Mouse (Mus musculus) midbrain, postnatal 0 days (tissue): ENCODE data around the gene Lysmd3. TPM values are rescaled to one million over a fixed set of nuclear protein-coding genes. Genes with fewer than 3 reads are reported as not detected.

Source experiments
- ATAC-seq: fragments of 200-750 bp; cut with Nextera tagmentation; 2 replicates; pipeline ENCODE4 v1.8.0; 2017; ENCODE audit warnings: moderate number of reproducible peaks, mild to moderate bottlenecking, moderate TSS enrichment, moderate library complexity; ENCODE audit not compliant: low FRiP score
- DNase-seq: peaks from one replicate; pipeline ENCODE4 v3.0.0-alpha.2; 2015; ENCODE audit warnings: low spot score
- H3K27ac ChIP-seq: fragments of 300-500 bp; sonication (generic); 2 replicates; pipeline ENCODE4 v1.5.1; 2014; ENCODE audit warnings: low read depth, mild to moderate bottlenecking, low read length, mixed read lengths
- H3K27me3 ChIP-seq: fragments of 300-500 bp; sonication (generic); 2 replicates; pipeline ENCODE4 v1.6.1; 2014; ENCODE audit warnings: low read length, control low read depth, mixed read lengths; ENCODE audit not compliant: insufficient read depth
- H3K36me3 ChIP-seq: fragments of 300-500 bp; sonication (generic); 2 replicates; pipeline ENCODE4 v1.6.1; 2014; ENCODE audit warnings: low read length, control low read depth, mixed read lengths; ENCODE audit not compliant: insufficient read depth
- H3K4me1 ChIP-seq: fragments of 300-500 bp; sonication (generic); 2 replicates; pipeline ENCODE4 v1.6.1; 2014; ENCODE audit warnings: mild to moderate bottlenecking, control low read depth, antibody characterized with exemption, low read length, mixed read lengths; ENCODE audit not compliant: insufficient read depth
- H3K4me2 ChIP-seq: fragments of 300-500 bp; sonication (generic); 2 replicates; pipeline ENCODE4 v1.6.1; 2014; ENCODE audit warnings: low read depth, mild to moderate bottlenecking, low read length, mixed read lengths; ENCODE audit not compliant: poor library complexity, severe bottlenecking
- H3K4me3 ChIP-seq: fragments of 300-500 bp; sonication (generic); 2 replicates; pipeline ENCODE4 v1.5.1; 2014; ENCODE audit warnings: low read depth, mild to moderate bottlenecking, low read length, moderate library complexity
- H3K9ac ChIP-seq: fragments of 300-500 bp; sonication (generic); replicated peaks from 2 replicates; pipeline ENCODE4 v1.6.1; 2014; ENCODE audit warnings: mild to moderate bottlenecking, low read length, moderate library complexity, mixed read lengths; ENCODE audit not compliant: poor library complexity, severe bottlenecking
- H3K9me3 ChIP-seq: fragments of 300-500 bp; sonication (generic); 2 replicates; pipeline ENCODE4 v1.6.1; 2016; ENCODE audit warnings: low read length, control low read depth
- CTCF ChIP-seq: IDR thresholded peaks from 2 replicates; pipeline ENCODE4 v1.5.1; 2016; ENCODE audit warnings: antibody characterized with exemption, mild to moderate bottlenecking
- WGBS: fragments of 180-500 bp; shearing (Covaris S2); extraction: QIAGEN DNeasy Blood & Tissue Kit; methylation state at CpG from one replicate; pipeline ENCODE4 v1.1.7; 2014; 5-methylcytosine and 5-hydroxymethylcytosine counted together
- polyA plus RNA-seq: library from polyadenylated mRNA; unstranded; fragments of >200 nt; fragmentation: Nextera tagmentation; extraction: Ambion mirVana; gene quantifications from 2 replicates; pipeline ENCODE4 v1.2.1, GENCODE M21; 2015
- total RNA-seq: library from RNA; depleted of rRNA; stranded (reverse); fragments of >200 nt; gene quantifications from 2 replicates; pipeline ENCODE4 v1.2.3, GENCODE M21; 2014

Lysmd3 gene
- total and polyA plus RNA-seq, 2 experiments from 2014 or later = 13.7 to 15.6 TPM

- no peak for TF ChIP-seq CTCF
- WGBS = 84% methylated on average over 12 of the region's 12 CpGs
- peaks cover 12% of the 10 kb centered on the region for H3K36me3 ChIP-seq
- no peak for ATAC-seq
- no peak overlapping the region for H3K4me3 ChIP-seq
- H3K9ac ChIP-seq = no peak overlapping the region
- H3K27me3 ChIP-seq = no peaks in the 10 kb centered on the region
- no peak overlapping the region for H3K27ac ChIP-seq
- no peak overlapping the region for H3K4me2 ChIP-seq
- DNase-seq = no peak
- no peaks in the 10 kb centered on the region for H3K4me1 ChIP-seq
- no peaks in the 10 kb centered on the region for H3K9me3 ChIP-seq
Observed at GRCm38 (mm10) chr13:81663566-81664330, 6.3 kb downstream of the Lysmd3 start.

DNA sequence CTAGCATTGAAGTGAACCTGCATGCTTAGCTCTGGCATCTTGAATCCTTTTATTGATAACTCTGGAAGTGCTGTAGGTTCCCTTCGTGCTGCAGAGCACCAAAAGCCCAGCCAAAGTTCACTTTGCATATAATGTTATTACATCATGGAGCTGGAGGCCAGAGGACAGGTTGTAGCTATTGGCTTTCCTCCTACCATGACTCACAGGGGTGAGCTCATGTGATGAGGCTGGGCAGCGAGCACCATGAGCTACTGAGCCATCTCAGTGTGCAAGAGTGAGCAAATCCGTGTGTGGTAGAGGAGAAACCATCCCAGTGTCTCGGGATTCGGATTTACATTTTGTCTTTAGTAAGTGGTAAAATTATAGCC lies 6.9 kb downstream of the Lysmd3 start:
- H3K4me3 ChIP-seq = no peak overlapping the region
- peaks cover 14% of the 10 kb centered on the region for H3K36me3 ChIP-seq
- ATAC-seq (no peak), DNase-seq (no peak)
- H3K4me2 ChIP-seq = no peak overlapping the region
- no peak overlapping the region for H3K9ac ChIP-seq
- no peak for TF ChIP-seq CTCF
- H3K27ac ChIP-seq = no peak overlapping the region
- H3K27me3 ChIP-seq = no peaks in the 10 kb centered on the region
- WGBS = 88% methylated on average over 5 of the region's 5 CpGs
- H3K9me3 ChIP-seq = no peaks in the 10 kb centered on the region
- no peaks in the 10 kb centered on the region for H3K4me1 ChIP-seq

DNA sequence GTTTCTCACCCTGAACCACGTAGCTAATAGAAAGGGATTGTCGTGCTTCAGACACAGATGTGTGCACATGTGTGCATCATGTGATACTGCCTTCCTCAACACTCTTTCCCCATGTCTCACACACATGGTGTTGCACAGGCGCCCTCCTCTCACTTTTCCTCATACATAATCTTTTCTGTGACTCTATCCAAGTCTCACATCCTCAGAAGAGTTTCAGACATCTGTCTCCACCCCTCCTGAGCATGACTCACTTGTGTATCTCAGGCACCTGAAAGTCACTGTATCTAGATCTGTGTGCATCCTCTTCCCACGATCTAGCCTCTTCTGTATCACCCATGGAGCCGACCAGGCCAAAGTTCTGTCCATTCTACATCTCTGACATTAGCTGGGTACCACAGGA lies 10.2 kb downstream of the Lysmd3 start:
- Histone ChIP-seq H3K9me3 (no peaks in the 10 kb centered on the region), H3K4me3 (no peak overlapping the region), H3K9ac (no peak overlapping the region), H3K27me3 (no peaks in the 10 kb centered on the region), H3K4me2 (no peak overlapping the region), H3K27ac (no peak overlapping the region), H3K4me1 (no peaks in the 10 kb centered on the region), H3K36me3 (peaks cover 19% of the 10 kb centered on the region)
- no peak for ATAC-seq
- no peak for TF ChIP-seq CTCF
- DNase-seq = no peak
- 97% methylated on average over 5 of the region's 5 CpGs for WGBS

DNA sequence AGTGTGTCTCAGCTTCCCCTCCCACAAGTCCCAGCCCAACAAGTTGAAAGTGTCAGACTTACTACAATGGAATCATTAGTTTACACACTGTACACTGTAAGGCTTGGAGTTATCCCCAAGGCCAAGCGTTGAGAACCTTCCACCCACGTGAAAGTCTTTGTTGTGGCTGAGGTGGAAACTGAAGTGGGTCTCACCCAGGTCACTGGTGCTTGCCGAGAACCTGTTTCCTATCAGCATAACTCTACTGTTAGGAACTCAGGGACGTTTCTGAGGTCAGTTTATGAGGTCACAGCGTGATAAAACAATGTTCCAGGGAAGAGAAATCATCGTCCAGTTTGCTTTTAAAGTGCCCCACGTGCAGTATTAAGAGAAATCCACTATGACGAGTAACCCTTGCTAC lies 17.9 kb downstream of the Lysmd3 start:
- no peak for TF ChIP-seq CTCF
- Histone ChIP-seq H3K4me2 (no peak overlapping the region), H3K36me3 (0 out of 2 replicates have a peak, but pooled peaks cover 6% of the 10 kb centered on the region), H3K9ac (no peak overlapping the region), H3K9me3 (no peaks in the 10 kb centered on the region), H3K27ac (no peak overlapping the region), H3K4me1 (no peaks in the 10 kb centered on the region), H3K4me3 (no peak overlapping the region), H3K27me3 (no peaks in the 10 kb centered on the region)
- ATAC-seq = no peak
- no peak for DNase-seq
- 94% methylated on average over 8 of the region's 8 CpGs for WGBS

DNA sequence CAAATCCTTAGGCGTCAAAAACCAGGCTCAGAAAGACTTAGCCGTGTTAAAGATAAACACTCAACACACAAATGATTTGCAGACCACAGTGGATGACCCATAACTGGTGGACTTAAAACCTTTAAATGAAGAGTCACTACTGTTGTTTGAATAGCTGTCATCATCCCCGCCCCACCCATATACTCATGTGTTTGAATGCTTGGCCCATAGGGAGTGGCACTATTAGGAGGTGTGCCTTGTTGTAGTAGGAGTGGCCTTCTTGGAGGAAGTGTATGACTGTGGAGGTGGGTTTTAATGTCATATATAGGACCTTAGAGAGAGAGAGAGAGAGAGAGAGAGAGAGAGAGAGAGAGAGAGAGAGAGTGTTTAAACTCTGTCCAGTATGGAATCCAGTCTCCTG lies 25.6 kb downstream of the Lysmd3 start:
- DNase-seq (no peak), ATAC-seq (no peak)
- Histone ChIP-seq H3K36me3 (no peaks in the 10 kb centered on the region), H3K27ac (no peak overlapping the region), H3K27me3 (no peaks in the 10 kb centered on the region), H3K4me2 (no peak overlapping the region), H3K4me1 (no peaks in the 10 kb centered on the region), H3K9ac (no peak overlapping the region), H3K9me3 (no peaks in the 10 kb centered on the region), H3K4me3 (no peak overlapping the region)
- no peak for TF ChIP-seq CTCF
- WGBS = 92% methylated on average over 3 of the region's 3 CpGs

GRCm38 (mm10) chr13:81684258-81684657 lies 26.8 kb downstream of the Lysmd3 start:
- H3K9ac ChIP-seq = no peak overlapping the region
- H3K9me3 ChIP-seq = no peaks in the 10 kb centered on the region
- WGBS = 90% methylated on average over 5 of the region's 5 CpGs
- DNase-seq (no peak), ATAC-seq (no peak)
- H3K27ac ChIP-seq = no peak overlapping the region
- no peak for TF ChIP-seq CTCF
- no peak overlapping the region for H3K4me3 ChIP-seq
- no peaks in the 10 kb centered on the region for H3K36me3 ChIP-seq
- no peaks in the 10 kb centered on the region for H3K4me1 ChIP-seq
- H3K27me3 ChIP-seq = no peaks in the 10 kb centered on the region
- H3K4me2 ChIP-seq = no peak overlapping the region
